Mouse (Mus musculus) kidney, embryonic 16.5 days (tissue): Measurements from ENCODE around the gene Casq2. TPM values are rescaled to one million over a fixed set of nuclear protein-coding genes. Genes with fewer than 3 reads are reported as not detected.
A peak's percentile ranks its signal among the peaks of the same experiment; 100 is the strongest.

Experiments
- ATAC-seq: fragments of 200-750 bp; cut with Nextera tagmentation; 2 replicates; pipeline ENCODE4 v1.8.0; 2017; ENCODE audit warnings: moderate TSS enrichment; ENCODE audit not compliant: low FRiP score, low TSS enrichment
- H3K27ac ChIP-seq: fragments of 300-500 bp; sonication (generic); 2 replicates; pipeline ENCODE4 v1.5.1; 2014; ENCODE audit warnings: low read length
- H3K27me3 ChIP-seq: fragments of 300-500 bp; sonication (generic); 2 replicates; pipeline ENCODE4 v1.6.1; 2014; ENCODE audit warnings: low read length, control low read depth, mixed read lengths; ENCODE audit not compliant: insufficient read depth
- H3K36me3 ChIP-seq: fragments of 300-500 bp; sonication (generic); 2 replicates; pipeline ENCODE4 v1.6.1; 2014; ENCODE audit warnings: low read length, control low read depth, mixed read lengths; ENCODE audit not compliant: insufficient read depth
- H3K4me1 ChIP-seq: fragments of 300-500 bp; sonication (generic); 2 replicates; pipeline ENCODE4 v1.6.1; 2014; ENCODE audit warnings: low read length, control low read depth, mixed read lengths; ENCODE audit not compliant: insufficient read depth
- H3K4me2 ChIP-seq: fragments of 300-500 bp; sonication (generic); replicated peaks from 2 replicates; pipeline ENCODE4 v1.6.1; 2014; ENCODE audit warnings: low read depth, low read length
- H3K4me3 ChIP-seq: fragments of 300-500 bp; sonication (generic); 2 replicates; pipeline ENCODE4 v1.5.1; 2014; ENCODE audit warnings: mild to moderate bottlenecking, low read length
- H3K9ac ChIP-seq: fragments of 300-500 bp; sonication (generic); replicated peaks from 2 replicates; pipeline ENCODE4 v1.6.1; 2014; ENCODE audit warnings: low read length
- H3K9me3 ChIP-seq: fragments of 300-500 bp; sonication (generic); 2 replicates; pipeline ENCODE4 v1.6.1; 2016; ENCODE audit warnings: low read length, control low read depth
- WGBS: fragments of 180-500 bp; shearing (Covaris S2); extraction: QIAGEN DNeasy Blood & Tissue Kit; methylation state at CpG from one replicate; pipeline ENCODE4 v1.1.7; 2014; 5-methylcytosine and 5-hydroxymethylcytosine counted together
- polyA plus RNA-seq: library from polyadenylated mRNA; unstranded; fragments of >200 nt; fragmentation: Nextera tagmentation; extraction: Ambion mirVana; gene quantifications from 2 replicates; pipeline ENCODE4 v1.2.1, GENCODE M21; 2015

Casq2 gene
- polyA plus RNA-seq, 1 experiment from 2014 or later = 3.6 TPM

GRCm38 (mm10) chr3:102060065-102060464 lies 26.1 kb upstream of the Casq2 start:
- no peaks in the 10 kb centered on the region for H3K9me3 ChIP-seq
- ATAC-seq = no peak
- WGBS = 84% methylated on average over 6 of the region's 6 CpGs

GRCm38 (mm10) chr3:102061923-102062670 lies 24.1 kb upstream of the Casq2 start:
- Histone ChIP-seq H3K27me3 (no peaks in the 10 kb centered on the region), H3K4me2 (no peak overlapping the region), H3K36me3 (no peaks in the 10 kb centered on the region), H3K9ac (no peak overlapping the region), H3K4me1 (no peaks in the 10 kb centered on the region), H3K9me3 (no peaks in the 10 kb centered on the region), H3K4me3 (no peak overlapping the region), H3K27ac (no peak overlapping the region)
- 0 out of 2 replicates have a peak, but pooled peaks have one; percentile 46 for ATAC-seq
- WGBS = 39% methylated on average over 14 of the region's 14 CpGs

More at GRCm38 (mm10) chr3:102060065-102060464, 26.1 kb upstream of the Casq2 start:
- H3K4me3 ChIP-seq = no peak overlapping the region
- H3K27ac ChIP-seq = no peak overlapping the region
- H3K36me3 ChIP-seq = no peaks in the 10 kb centered on the region
- no peaks in the 10 kb centered on the region for H3K4me1 ChIP-seq
- H3K27me3 ChIP-seq = no peaks in the 10 kb centered on the region
- no peak overlapping the region for H3K4me2 ChIP-seq
- no peak overlapping the region for H3K9ac ChIP-seq

GRCm38 (mm10) chr3:102062671-102063010 lies 23.6 kb upstream of the Casq2 start:
- H3K4me1 ChIP-seq = no peaks in the 10 kb centered on the region
- no peak overlapping the region for H3K4me3 ChIP-seq
- H3K27ac ChIP-seq = no peak overlapping the region
- no peak overlapping the region for H3K4me2 ChIP-seq
- WGBS = 46% methylated on average over 8 of the region's 8 CpGs
- no peaks in the 10 kb centered on the region for H3K36me3 ChIP-seq
- no peak overlapping the region for H3K9ac ChIP-seq
- ATAC-seq = no peak
- H3K27me3 ChIP-seq = no peaks in the 10 kb centered on the region
- no peaks in the 10 kb centered on the region for H3K9me3 ChIP-seq

GRCm38 (mm10) chr3:102063273-102064120 lies 22.7 kb upstream of the Casq2 start:
- Histone ChIP-seq H3K36me3 (no peaks in the 10 kb centered on the region), H3K27ac (no peak overlapping the region), H3K9ac (no peak overlapping the region), H3K4me3 (no peak overlapping the region), H3K9me3 (no peaks in the 10 kb centered on the region), H3K4me1 (no peaks in the 10 kb centered on the region), H3K27me3 (no peaks in the 10 kb centered on the region), H3K4me2 (no peak overlapping the region)
- WGBS = 80% methylated on average over 10 of the region's 10 CpGs
- ATAC-seq = no peak

- WGBS = 85% methylated on average over 6 of the region's 6 CpGs
- H3K27me3 ChIP-seq = no peaks in the 10 kb centered on the region
- no peak overlapping the region for H3K4me3 ChIP-seq
- no peak overlapping the region for H3K27ac ChIP-seq
- no peak overlapping the region for H3K9ac ChIP-seq
- no peak overlapping the region for H3K4me2 ChIP-seq
- no peak for ATAC-seq
- H3K4me1 ChIP-seq = no peaks in the 10 kb centered on the region
- H3K36me3 ChIP-seq = no peaks in the 10 kb centered on the region
- H3K9me3 ChIP-seq = no peaks in the 10 kb centered on the region
These were observed 21.6 kb upstream of the Casq2 start for GRCm38 (mm10) chr3:102064566-102064965.

- no peak for ATAC-seq
- no peaks in the 10 kb centered on the region for H3K36me3 ChIP-seq
These were observed 18.9 kb upstream of the Casq2 start for GRCm38 (mm10) chr3:102067306-102067705.

GRCm38 (mm10) chr3:102067861-102068260 lies 18.4 kb upstream of the Casq2 start:
- Histone ChIP-seq H3K4me3 (no peak overlapping the region), H3K9ac (no peak overlapping the region), H3K36me3 (no peaks in the 10 kb centered on the region), H3K27me3 (no peaks in the 10 kb centered on the region), H3K9me3 (no peaks in the 10 kb centered on the region), H3K27ac (no peak overlapping the region), H3K4me1 (no peaks in the 10 kb centered on the region), H3K4me2 (no peak overlapping the region)
- 96% methylated on average over 2 of the region's 2 CpGs for WGBS
- ATAC-seq = no peak

More at GRCm38 (mm10) chr3:102067306-102067705, 18.9 kb upstream of the Casq2 start:
- Histone ChIP-seq H3K4me2 (no peak overlapping the region), H3K4me3 (no peak overlapping the region), H3K27ac (no peak overlapping the region), H3K9me3 (no peaks in the 10 kb centered on the region), H3K27me3 (no peaks in the 10 kb centered on the region), H3K9ac (no peak overlapping the region), H3K4me1 (no peaks in the 10 kb centered on the region)
- WGBS = 58% methylated on average over 1 of the region's 1 CpGs

GRCm38 (mm10) chr3:102069260-102069659 lies 17.0 kb upstream of the Casq2 start:
- H3K36me3 ChIP-seq = no peaks in the 10 kb centered on the region
- ATAC-seq = no peak
- H3K4me3 ChIP-seq = no peak overlapping the region
- H3K9me3 ChIP-seq = no peaks in the 10 kb centered on the region
- WGBS = 88% methylated on average over 4 of the region's 4 CpGs
- H3K27ac ChIP-seq = no peak overlapping the region
- H3K27me3 ChIP-seq = no peaks in the 10 kb centered on the region
- no peaks in the 10 kb centered on the region for H3K4me1 ChIP-seq
- no peak overlapping the region for H3K9ac ChIP-seq
- no peak overlapping the region for H3K4me2 ChIP-seq

GRCm38 (mm10) chr3:102069686-102070085 lies 16.5 kb upstream of the Casq2 start:
- ATAC-seq = no peak

GRCm38 (mm10) chr3:102070360-102070759 lies 15.9 kb upstream of the Casq2 start:
- no peak overlapping the region for H3K4me2 ChIP-seq
- no peak overlapping the region for H3K27ac ChIP-seq

More at GRCm38 (mm10) chr3:102069686-102070085, 16.5 kb upstream of the Casq2 start:
- Histone ChIP-seq H3K4me1 (no peaks in the 10 kb centered on the region), H3K4me3 (no peak overlapping the region), H3K9me3 (no peaks in the 10 kb centered on the region), H3K4me2 (no peak overlapping the region), H3K9ac (no peak overlapping the region), H3K27me3 (no peaks in the 10 kb centered on the region), H3K36me3 (no peaks in the 10 kb centered on the region), H3K27ac (no peak overlapping the region)
- 70% methylated on average over 5 of the region's 5 CpGs for WGBS

More at GRCm38 (mm10) chr3:102070360-102070759, 15.9 kb upstream of the Casq2 start:
- Histone ChIP-seq H3K27me3 (no peaks in the 10 kb centered on the region), H3K36me3 (no peaks in the 10 kb centered on the region), H3K9ac (no peak overlapping the region), H3K4me3 (no peak overlapping the region), H3K9me3 (no peaks in the 10 kb centered on the region), H3K4me1 (no peaks in the 10 kb centered on the region)
- 90% methylated on average over 7 of the region's 7 CpGs for WGBS
- ATAC-seq = no peak
